Mouse (Mus musculus) heart, embryonic 15.5 days (tissue): ENCODE measurements around the gene Ifi205. TPM values are rescaled to one million over a fixed set of nuclear protein-coding genes. Genes with fewer than 3 reads are reported as not detected.
"Not testable (repeated sequence)": the region's sequence is repeated elsewhere in the genome, so short reads cannot be mapped to it uniquely, and the experiment has no call there.

Experiments used
- ATAC-seq: fragments of 200-750 bp; cut with Nextera tagmentation; replicated peaks from 2 replicates; pipeline ENCODE4 v1.8.0; 2017; ENCODE audit warnings: low read depth, moderate TSS enrichment; ENCODE audit not compliant: insufficient number of reproducible peaks, insufficient read depth, low FRiP score
- H3K27ac ChIP-seq: fragments of 300-500 bp; sonication (generic); 2 replicates; pipeline ENCODE4 v1.5.1; 2015; ENCODE audit warnings: mild to moderate bottlenecking, inconsistent platforms
- H3K27me3 ChIP-seq: fragments of 300-500 bp; sonication (generic); 2 replicates; pipeline ENCODE4 v1.6.1; 2015; ENCODE audit warnings: inconsistent platforms
- H3K36me3 ChIP-seq: fragments of 300-500 bp; sonication (generic); 2 replicates; pipeline ENCODE4 v1.6.1; 2015; ENCODE audit warnings: mild to moderate bottlenecking, inconsistent platforms
- H3K4me1 ChIP-seq: fragments of 300-500 bp; sonication (generic); replicated peaks from 2 replicates; pipeline ENCODE4 v1.6.1; 2015; ENCODE audit warnings: inconsistent platforms
- H3K4me2 ChIP-seq: fragments of 300-500 bp; sonication (generic); 2 replicates; pipeline ENCODE4 v1.6.1; 2015; ENCODE audit warnings: inconsistent platforms, mild to moderate bottlenecking, moderate library complexity
- H3K4me3 ChIP-seq: fragments of 300-500 bp; sonication (generic); 2 replicates; pipeline ENCODE4 v1.5.1; 2015; ENCODE audit warnings: mild to moderate bottlenecking, inconsistent platforms
- H3K9ac ChIP-seq: fragments of 300-500 bp; sonication (generic); 2 replicates; pipeline ENCODE4 v1.6.1; 2015; ENCODE audit warnings: mild to moderate bottlenecking, inconsistent platforms
- H3K9me3 ChIP-seq: fragments of 300-500 bp; sonication (generic); replicated peaks from 2 replicates; pipeline ENCODE4 v1.6.1; 2016; ENCODE audit warnings: inconsistent platforms
- WGBS: fragments of 180-500 bp; shearing (Covaris S2); methylation state at CpG from one replicate; pipeline ENCODE4 v1.1.7; 2015; ENCODE audit warnings: mixed read lengths; 5-methylcytosine and 5-hydroxymethylcytosine counted together
- polyA plus RNA-seq: library from polyadenylated mRNA; unstranded; fragments of >200 nt; fragmentation: Nextera tagmentation; extraction: Ambion mirVana; gene quantifications from 2 replicates; pipeline ENCODE4 v1.2.1, GENCODE M21; 2015

Ifi205 gene
- polyA plus RNA-seq, 1 experiment from 2014 or later, result 0.77 TPM

GRCm38 (mm10) chr1:174040523-174041177 is 9.0 kb upstream of the Ifi205 start, which contains the start of gene Olfr433:
Gene Olfr433 (plus strand): TSS chr1:174040705.
- H3K4me2 ChIP-seq, result no peak within 1 kb of the TSS
- no peak within 1 kb of the TSS for H3K9ac ChIP-seq
- H3K4me1 ChIP-seq, result no peaks in the 10 kb centered on the region
- no peak within 1 kb of the TSS for H3K4me3 ChIP-seq
- no peak within 1 kb of the TSS for H3K27ac ChIP-seq
- ATAC-seq, result no peak
- H3K27me3 ChIP-seq, result no peaks in the 10 kb centered on the region
- no peaks in the 10 kb centered on the region for H3K36me3 ChIP-seq
- no peaks in the 10 kb centered on the region for H3K9me3 ChIP-seq
- 63% methylated on average over 7 of the region's 7 CpGs for WGBS

GRCm38 (mm10) chr1:174038480-174038879 is 6.9 kb upstream of the Ifi205 start:
- no peak for ATAC-seq

GRCm38 (mm10) chr1:174035841-174036240 is 4.2 kb upstream of the Ifi205 start:
- H3K4me3 ChIP-seq, result no peak overlapping the region
- no peak overlapping the region for H3K9ac ChIP-seq
- H3K36me3 ChIP-seq, result no peaks in the 10 kb centered on the region
- no peaks in the 10 kb centered on the region for H3K27me3 ChIP-seq
- no peaks in the 10 kb centered on the region for H3K4me1 ChIP-seq
- WGBS, result 52% methylated on average over 4 of the region's 4 CpGs
- H3K4me2 ChIP-seq, result no peak overlapping the region
- H3K27ac ChIP-seq, result no peak overlapping the region
- no peak for ATAC-seq
- H3K9me3 ChIP-seq, result no peaks in the 10 kb centered on the region

More at GRCm38 (mm10) chr1:174038480-174038879, 6.9 kb upstream of the Ifi205 start:
- Histone ChIP-seq H3K36me3 (no peaks in the 10 kb centered on the region), H3K4me1 (no peaks in the 10 kb centered on the region), H3K9me3 (no peaks in the 10 kb centered on the region), H3K4me2 (no peak overlapping the region), H3K27me3 (no peaks in the 10 kb centered on the region), H3K9ac (no peak overlapping the region), H3K27ac (no peak overlapping the region), H3K4me3 (no peak overlapping the region)
- 80% methylated on average over 3 of the region's 3 CpGs for WGBS

- H3K9me3 ChIP-seq, H3K4me3 ChIP-seq, H3K27ac ChIP-seq, H3K4me2 ChIP-seq, ATAC-seq, H3K4me1 ChIP-seq, H3K36me3 ChIP-seq, H3K27me3 ChIP-seq, H3K9ac ChIP-seq: not testable (repeated sequence)
Measured at GRCm38 (mm10) chr1:174007050-174007449, 24.6 kb downstream of the Ifi205 start.

GRCm38 (mm10) chr1:174004352-174005109 is 27.1 kb downstream of the Ifi205 start:
- H3K4me2 ChIP-seq, H3K4me3 ChIP-seq, H3K27ac ChIP-seq, ATAC-seq, H3K4me1 ChIP-seq, H3K36me3 ChIP-seq, H3K9me3 ChIP-seq, H3K9ac ChIP-seq, H3K27me3 ChIP-seq: not testable (repeated sequence)
- 58% methylated on average over 2 of the region's 3 CpGs for WGBS

GRCm38 (mm10) chr1:173995003-173995402 is 36.6 kb downstream of the Ifi205 start:
- no peaks in the 10 kb centered on the region for H3K9me3 ChIP-seq
- ATAC-seq, result no peak
- no peak overlapping the region for H3K4me2 ChIP-seq
- no peaks in the 10 kb centered on the region for H3K4me1 ChIP-seq
- H3K27me3 ChIP-seq, result no peaks in the 10 kb centered on the region
- no peak overlapping the region for H3K4me3 ChIP-seq
- 85% methylated on average over 4 of the region's 4 CpGs for WGBS
- no peaks in the 10 kb centered on the region for H3K36me3 ChIP-seq
- no peak overlapping the region for H3K27ac ChIP-seq
- H3K9ac ChIP-seq, result no peak overlapping the region

GRCm38 (mm10) chr1:173982694-173983305 is 48.8 kb downstream of the Ifi205 start, which contains the start of gene Ifi202b:
Gene Ifi202b (minus strand): TSS chr1:173982744.
- H3K27me3 ChIP-seq, H3K9ac ChIP-seq, H3K4me1 ChIP-seq, H3K27ac ChIP-seq, H3K4me3 ChIP-seq, H3K36me3 ChIP-seq, ATAC-seq, H3K9me3 ChIP-seq, H3K4me2 ChIP-seq: not testable (repeated sequence)
- WGBS, result 77% methylated on average over 6 of the region's 6 CpGs

- not testable (repeated sequence) for H3K36me3 ChIP-seq, H3K9ac ChIP-seq, H3K27me3 ChIP-seq, H3K9me3 ChIP-seq, H3K4me2 ChIP-seq, H3K27ac ChIP-seq, H3K4me3 ChIP-seq, H3K4me1 ChIP-seq
- WGBS, result 16% methylated on average over 3 of the region's 3 CpGs
- 0 out of 2 replicates have a peak, but pooled peaks have one; percentile 14 for ATAC-seq
Measured at GRCm38 (mm10) chr1:173981038-173981437, 50.6 kb downstream of the Ifi205 start.

GRCm38 (mm10) chr1:173977622-173978021 is 54.0 kb downstream of the Ifi205 start:
- H3K9ac ChIP-seq, result no peak overlapping the region
- H3K9me3 ChIP-seq, result no peaks in the 10 kb centered on the region
- H3K36me3 ChIP-seq, result no peaks in the 10 kb centered on the region
- H3K4me3 ChIP-seq, result no peak overlapping the region
- no peak overlapping the region for H3K4me2 ChIP-seq
- H3K4me1 ChIP-seq, result peaks cover 3% of the 10 kb centered on the region; the same call in 1 of the 2 replicates
- no peak overlapping the region for H3K27ac ChIP-seq
- no peaks in the 10 kb centered on the region for H3K27me3 ChIP-seq
- ATAC-seq, result no peak

GRCm38 (mm10) chr1:173973111-173973510 is 58.5 kb downstream of the Ifi205 start:
- Histone ChIP-seq H3K4me1 (no peaks in the 10 kb centered on the region), H3K9me3 (no peaks in the 10 kb centered on the region), H3K36me3 (no peaks in the 10 kb centered on the region), H3K9ac (no peak overlapping the region), H3K4me2 (no peak overlapping the region), H3K27ac (no peak overlapping the region), H3K27me3 (no peaks in the 10 kb centered on the region), H3K4me3 (no peak overlapping the region)
- ATAC-seq, result no peak
